Mouse (Mus musculus): ENCODE results near the gene Psmd10. TPM values are rescaled to one million over a fixed set of nuclear protein-coding genes. Genes with fewer than 3 reads are reported as not detected.

Gene Psmd10
- 54.6 and 60.1 TPM in 2 replicates for polyA plus RNA-seq (2014; fragmentation: Nextera tagmentation; extraction: Ambion mirVana)

- Histone ChIP-seq H3K27ac (ENCODE audit: low read depth, low read length) (no peak within 1 kb of the TSS), H3K4me2 (replicated peaks; ENCODE audit: low read depth, low read length) (peak within 1 kb of the TSS; percentile 38)
- WGBS, result 28% methylated on average over 23 of the region's 23 CpGs
Observed at GRCm38 (mm10) chrX:140956272-140956940, at the start of gene Psmd10, which contains the start of gene Atg4a. Gene Psmd10 (minus strand): TSS chrX:140956728. Gene Atg4a (plus strand): TSS chrX:140956907.

GRCm38 (mm10) chrX:140998885-140999284 is 42.4 kb upstream of the Psmd10 start:
- no peak for ATAC-seq (ENCODE audit: low FRiP score, low TSS enrichment)
- H3K36me3 ChIP-seq (ENCODE audit: control insufficient read depth, insufficient read depth, low read length), result no peaks in the 10 kb centered on the region
- H3K4me1 ChIP-seq (ENCODE audit: control insufficient read depth, insufficient read depth, low read length), result no peaks in the 10 kb centered on the region
- H3K9ac ChIP-seq (ENCODE audit: low read depth, low read length), result no peak overlapping the region
- no peaks in the 10 kb centered on the region for H3K9me3 ChIP-seq (ENCODE audit: control insufficient read depth, low read length)
- H3K4me3 ChIP-seq (ENCODE audit: low read length), result no peak overlapping the region
- no peaks in the 10 kb centered on the region for H3K27me3 ChIP-seq (ENCODE audit: control insufficient read depth, insufficient read depth, low read length)
- no peak overlapping the region for H3K27ac ChIP-seq (ENCODE audit: low read depth, low read length)
- H3K4me2 ChIP-seq (replicated peaks; ENCODE audit: low read depth, low read length), result no peak overlapping the region

More at GRCm38 (mm10) chrX:140956272-140956940, at the start of gene Psmd10, which contains the start of gene Atg4a:
- Histone ChIP-seq H3K36me3 (ENCODE audit: control insufficient read depth, insufficient read depth, low read length) (peaks cover 3% of the 10 kb centered on the region; the same call in 1 of the 2 replicates), H3K9me3 (ENCODE audit: control insufficient read depth, low read length) (no peaks in the 10 kb centered on the region), H3K4me1 (ENCODE audit: control insufficient read depth, insufficient read depth, low read length) (no peaks in the 10 kb centered on the region), H3K27me3 (ENCODE audit: control insufficient read depth, insufficient read depth, low read length) (no peaks in the 10 kb centered on the region; the same call in 1 of the 2 replicates), H3K9ac (ENCODE audit: low read depth, low read length) (peak within 1 kb of the TSS; percentile 51; the same call in 1 of the 2 replicates), H3K4me3 (ENCODE audit: low read length) (peak within 1 kb of the TSS; percentile 45)
- peak; percentile 100 for ATAC-seq (ENCODE audit: low FRiP score, low TSS enrichment)

- Histone ChIP-seq H3K9me3 (ENCODE audit: control insufficient read depth, low read length) (no peaks in the 10 kb centered on the region), H3K4me2 (replicated peaks; ENCODE audit: low read depth, low read length) (no peak overlapping the region), H3K9ac (ENCODE audit: low read depth, low read length) (no peak overlapping the region), H3K4me3 (ENCODE audit: low read length) (no peak overlapping the region), H3K27ac (ENCODE audit: low read depth, low read length) (no peak overlapping the region), H3K27me3 (ENCODE audit: control insufficient read depth, insufficient read depth, low read length) (no peaks in the 10 kb centered on the region), H3K36me3 (ENCODE audit: control insufficient read depth, insufficient read depth, low read length) (no peaks in the 10 kb centered on the region), H3K4me1 (ENCODE audit: control insufficient read depth, insufficient read depth, low read length) (no peaks in the 10 kb centered on the region)
- WGBS, result 67% methylated on average over 1 of the region's 1 CpGs
- no peak for ATAC-seq (ENCODE audit: low FRiP score, low TSS enrichment)
Observed at GRCm38 (mm10) chrX:140997912-140998545, 41.5 kb upstream of the Psmd10 start.

- H3K27ac ChIP-seq (ENCODE audit: low read depth, low read length), result no peak overlapping the region
- H3K9me3 ChIP-seq (ENCODE audit: control insufficient read depth, low read length), result no peaks in the 10 kb centered on the region
- no peaks in the 10 kb centered on the region for H3K27me3 ChIP-seq (ENCODE audit: control insufficient read depth, insufficient read depth, low read length)
- WGBS, result 87% methylated on average over 1 of the region's 1 CpGs
- no peak overlapping the region for H3K4me3 ChIP-seq (ENCODE audit: low read length)
- no peaks in the 10 kb centered on the region for H3K4me1 ChIP-seq (ENCODE audit: control insufficient read depth, insufficient read depth, low read length)
- no peaks in the 10 kb centered on the region for H3K36me3 ChIP-seq (ENCODE audit: control insufficient read depth, insufficient read depth, low read length)
- H3K4me2 ChIP-seq (replicated peaks; ENCODE audit: low read depth, low read length), result no peak overlapping the region
- H3K9ac ChIP-seq (ENCODE audit: low read depth, low read length), result no peak overlapping the region
- no peak; the same call in 1 of the 2 replicates for ATAC-seq (ENCODE audit: low FRiP score, low TSS enrichment)
Observed at GRCm38 (mm10) chrX:140996909-140997516, 40.5 kb upstream of the Psmd10 start.

- WGBS, result 77% methylated on average over 2 of the region's 2 CpGs
- no peak overlapping the region for H3K9ac ChIP-seq (ENCODE audit: low read depth, low read length)
- no peaks in the 10 kb centered on the region for H3K36me3 ChIP-seq (ENCODE audit: control insufficient read depth, insufficient read depth, low read length)
- no peaks in the 10 kb centered on the region for H3K9me3 ChIP-seq (ENCODE audit: control insufficient read depth, low read length)
- no peaks in the 10 kb centered on the region for H3K27me3 ChIP-seq (ENCODE audit: control insufficient read depth, insufficient read depth, low read length)
- H3K27ac ChIP-seq (ENCODE audit: low read depth, low read length), result no peak overlapping the region
- H3K4me3 ChIP-seq (ENCODE audit: low read length), result no peak overlapping the region
- no peaks in the 10 kb centered on the region for H3K4me1 ChIP-seq (ENCODE audit: control insufficient read depth, insufficient read depth, low read length)
- ATAC-seq (ENCODE audit: low FRiP score, low TSS enrichment), result no peak
- no peak overlapping the region for H3K4me2 ChIP-seq (replicated peaks; ENCODE audit: low read depth, low read length)
Observed at GRCm38 (mm10) chrX:140985256-140985655, 28.7 kb upstream of the Psmd10 start.

- no peaks in the 10 kb centered on the region for H3K4me1 ChIP-seq (ENCODE audit: control insufficient read depth, insufficient read depth, low read length)
- H3K9ac ChIP-seq (ENCODE audit: low read depth, low read length), result no peak overlapping the region
- no peak overlapping the region for H3K27ac ChIP-seq (ENCODE audit: low read depth, low read length)
- WGBS, result 66% methylated on average over 6 of the region's 6 CpGs
- no peaks in the 10 kb centered on the region for H3K36me3 ChIP-seq (ENCODE audit: control insufficient read depth, insufficient read depth, low read length)
- H3K27me3 ChIP-seq (ENCODE audit: control insufficient read depth, insufficient read depth, low read length), result no peaks in the 10 kb centered on the region
- ATAC-seq (ENCODE audit: low FRiP score, low TSS enrichment), result no peak
- H3K4me3 ChIP-seq (ENCODE audit: low read length), result no peak overlapping the region
- H3K4me2 ChIP-seq (replicated peaks; ENCODE audit: low read depth, low read length), result no peak overlapping the region
- H3K9me3 ChIP-seq (ENCODE audit: control insufficient read depth, low read length), result no peaks in the 10 kb centered on the region
Observed at GRCm38 (mm10) chrX:140984795-140985194, 28.3 kb upstream of the Psmd10 start.

- H3K36me3 ChIP-seq (ENCODE audit: control insufficient read depth, insufficient read depth, low read length), result no peaks in the 10 kb centered on the region
- H3K27ac ChIP-seq (ENCODE audit: low read depth, low read length), result 0 out of 2 replicates have a peak overlapping the region, but pooled peaks have one; percentile 37
- H3K27me3 ChIP-seq (ENCODE audit: control insufficient read depth, insufficient read depth, low read length), result no peaks in the 10 kb centered on the region
- WGBS, result 52% methylated on average over 6 of the region's 6 CpGs
- ATAC-seq (ENCODE audit: low FRiP score, low TSS enrichment), result no peak
- H3K4me1 ChIP-seq (ENCODE audit: control insufficient read depth, insufficient read depth, low read length), result no peaks in the 10 kb centered on the region
- no peak overlapping the region for H3K9ac ChIP-seq (ENCODE audit: low read depth, low read length)
- no peak overlapping the region for H3K4me3 ChIP-seq (ENCODE audit: low read length)
- H3K4me2 ChIP-seq (replicated peaks; ENCODE audit: low read depth, low read length), result no peak overlapping the region
- no peaks in the 10 kb centered on the region for H3K9me3 ChIP-seq (ENCODE audit: control insufficient read depth, low read length)
Observed at GRCm38 (mm10) chrX:140983206-140983960, 26.9 kb upstream of the Psmd10 start.

- Histone ChIP-seq H3K4me3 (ENCODE audit: low read length) (no peak overlapping the region), H3K36me3 (ENCODE audit: control insufficient read depth, insufficient read depth, low read length) (no peaks in the 10 kb centered on the region), H3K27me3 (ENCODE audit: control insufficient read depth, insufficient read depth, low read length) (no peaks in the 10 kb centered on the region; the same call in 1 of the 2 replicates), H3K27ac (ENCODE audit: low read depth, low read length) (no peak overlapping the region), H3K9me3 (ENCODE audit: control insufficient read depth, low read length) (no peaks in the 10 kb centered on the region), H3K4me2 (replicated peaks; ENCODE audit: low read depth, low read length) (no peak overlapping the region), H3K4me1 (ENCODE audit: control insufficient read depth, insufficient read depth, low read length) (no peaks in the 10 kb centered on the region), H3K9ac (ENCODE audit: low read depth, low read length) (no peak overlapping the region)
- 70% methylated on average over 4 of the region's 4 CpGs for WGBS
- no peak for ATAC-seq (ENCODE audit: low FRiP score, low TSS enrichment)
Observed at GRCm38 (mm10) chrX:140980163-140980562, 23.6 kb upstream of the Psmd10 start.

Data from kidney, embryonic 14.5 days (tissue).